Mouse (Mus musculus) cortical plate, adult 2 months (tissue): ENCODE results near the gene Kctd14. TPM values are rescaled to one million over a fixed set of nuclear protein-coding genes. Genes with fewer than 3 reads are reported as not detected.

Experiments used
- H3K27ac ChIP-seq: fragments of 200-500 bp; 2 replicates; pipeline ENCODE4 v1.5.1; 2012; ENCODE audit warnings: low read length, control low read depth, inconsistent platforms; ENCODE audit not compliant: insufficient read depth
- H3K4me1 ChIP-seq: fragments of 200-500 bp; 2 replicates; pipeline ENCODE4 v1.6.1; 2011; ENCODE audit warnings: low read length; ENCODE audit not compliant: control insufficient read depth, insufficient read depth
- H3K4me3 ChIP-seq: fragments of 200-500 bp; 2 replicates; pipeline ENCODE4 v1.5.1; 2011; ENCODE audit warnings: mild to moderate bottlenecking, low read length, control low read depth; ENCODE audit not compliant: insufficient read depth
- CTCF ChIP-seq: fragments of 200-500 bp; IDR thresholded peaks from 2 replicates; pipeline ENCODE4 v1.5.1; 2011; ENCODE audit warnings: mild to moderate bottlenecking, control low read depth, low read length; ENCODE audit not compliant: insufficient read depth; ENCODE audit errors: extremely low read depth
- POLR2A ChIP-seq: fragments of 200-500 bp; IDR thresholded peaks from 2 replicates; pipeline ENCODE4 v1.6.1; 2011; ENCODE audit warnings: mild to moderate bottlenecking, low read length, control low read depth; ENCODE audit not compliant: insufficient read depth; ENCODE audit errors: extremely low read depth
- polyA plus RNA-seq: library from polyadenylated mRNA; depleted of rRNA; stranded (reverse); fragments of >200 nt; gene quantifications from 2 replicates; pipeline ENCODE4 v1.2.3, GENCODE M21; 2012

The Kctd14 gene
- polyA plus RNA-seq, 1 experiment: 4.0 TPM

GRCm38 (mm10) chr7:97434517-97434916, 16.6 kb upstream of the Kctd14 start:
- Histone ChIP-seq H3K27ac (no peak overlapping the region), H3K4me3 (no peak overlapping the region), H3K4me1 (no peaks in the 10 kb centered on the region)
- TF ChIP-seq POLR2A (no peak), CTCF (no peak)

DNA sequence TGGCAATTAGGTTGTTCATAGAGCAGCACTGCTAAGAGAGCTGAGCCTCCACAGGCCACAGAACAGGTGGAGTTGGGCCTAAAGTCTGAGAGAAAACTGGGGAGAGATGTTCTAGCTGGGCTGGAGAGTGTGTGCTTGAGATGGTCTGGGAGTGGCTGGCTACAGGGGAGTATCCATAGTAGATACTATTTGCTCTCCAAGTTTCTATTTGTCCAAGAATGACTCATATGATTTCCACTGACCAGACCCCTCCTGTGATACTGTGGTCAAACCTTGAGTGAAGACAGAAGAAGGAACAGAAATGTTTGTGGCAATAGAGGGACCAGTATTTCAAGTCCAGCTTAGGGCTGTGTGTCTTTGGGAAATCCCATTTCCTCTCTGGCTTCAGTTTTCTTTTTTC, 12.1 kb upstream of the Kctd14 start:
- Histone ChIP-seq H3K4me3 (no peak overlapping the region), H3K27ac (no peak overlapping the region), H3K4me1 (no peaks in the 10 kb centered on the region)
- no peak for TF ChIP-seq CTCF
- TF ChIP-seq POLR2A: no peak

- Histone ChIP-seq H3K27ac (peak overlapping the region; percentile 75), H3K4me1 (no peaks in the 10 kb centered on the region; the same call in 1 of the 2 replicates), H3K4me3 (no peak overlapping the region)
- TF ChIP-seq POLR2A (no peak), CTCF (no peak)
Observed at GRCm38 (mm10) chr7:97446171-97446925, 4.8 kb upstream of the Kctd14 start.

DNA sequence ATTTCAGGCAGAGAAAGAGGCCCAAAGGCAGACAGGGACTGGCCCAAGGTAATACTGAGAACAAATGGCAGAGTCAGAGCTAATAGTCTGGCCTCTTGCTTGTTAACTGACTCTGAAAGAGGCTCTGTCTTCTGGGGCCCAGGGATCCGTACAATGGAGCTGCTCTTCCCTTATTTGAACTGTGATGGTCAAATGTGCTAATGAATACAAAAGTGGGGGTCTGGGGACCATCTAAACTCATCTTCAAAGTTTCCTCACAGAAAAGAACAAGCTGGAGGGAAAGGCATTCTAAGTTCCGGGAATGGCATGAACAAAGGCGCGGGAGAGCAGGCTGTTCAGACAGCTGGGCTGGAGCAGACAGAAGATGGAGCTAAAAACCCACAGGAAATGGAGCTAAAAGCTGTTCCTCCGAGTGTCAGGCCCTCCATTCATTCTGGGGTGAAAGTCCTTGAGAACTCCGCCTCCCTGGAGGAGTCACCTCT, 4.0 kb upstream of the Kctd14 start:
- peak overlapping the region; percentile 75 for H3K27ac ChIP-seq
- no peak for TF ChIP-seq POLR2A
- peak; percentile 41 for TF ChIP-seq CTCF
- H3K4me1 ChIP-seq: no peaks in the 10 kb centered on the region; the same call in 1 of the 2 replicates
- no peak overlapping the region for H3K4me3 ChIP-seq

DNA sequence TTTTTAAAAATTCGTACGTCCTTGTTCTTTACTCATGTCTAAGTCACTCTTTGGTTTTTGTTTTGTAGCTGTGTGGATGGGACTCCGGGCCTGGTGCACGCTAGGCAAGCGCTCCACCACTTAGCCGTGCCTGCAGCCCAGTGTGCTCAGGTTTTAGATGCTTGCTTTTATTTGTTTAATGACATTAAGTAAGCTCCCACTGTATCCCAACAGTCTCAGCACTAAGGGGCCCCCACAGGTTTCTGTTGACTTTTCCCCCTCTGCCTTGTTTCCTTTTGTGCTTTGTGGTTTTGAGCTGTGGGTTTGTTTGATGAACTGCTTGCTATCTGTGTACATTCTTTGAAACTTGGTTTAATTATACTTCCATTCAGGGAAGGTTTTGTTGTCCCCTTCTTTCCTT, 1.1 kb downstream of the Kctd14 start:
- Histone ChIP-seq H3K27ac (no peak overlapping the region), H3K4me1 (no peaks in the 10 kb centered on the region), H3K4me3 (no peak overlapping the region)
- TF ChIP-seq CTCF (no peak), POLR2A (no peak)

DNA sequence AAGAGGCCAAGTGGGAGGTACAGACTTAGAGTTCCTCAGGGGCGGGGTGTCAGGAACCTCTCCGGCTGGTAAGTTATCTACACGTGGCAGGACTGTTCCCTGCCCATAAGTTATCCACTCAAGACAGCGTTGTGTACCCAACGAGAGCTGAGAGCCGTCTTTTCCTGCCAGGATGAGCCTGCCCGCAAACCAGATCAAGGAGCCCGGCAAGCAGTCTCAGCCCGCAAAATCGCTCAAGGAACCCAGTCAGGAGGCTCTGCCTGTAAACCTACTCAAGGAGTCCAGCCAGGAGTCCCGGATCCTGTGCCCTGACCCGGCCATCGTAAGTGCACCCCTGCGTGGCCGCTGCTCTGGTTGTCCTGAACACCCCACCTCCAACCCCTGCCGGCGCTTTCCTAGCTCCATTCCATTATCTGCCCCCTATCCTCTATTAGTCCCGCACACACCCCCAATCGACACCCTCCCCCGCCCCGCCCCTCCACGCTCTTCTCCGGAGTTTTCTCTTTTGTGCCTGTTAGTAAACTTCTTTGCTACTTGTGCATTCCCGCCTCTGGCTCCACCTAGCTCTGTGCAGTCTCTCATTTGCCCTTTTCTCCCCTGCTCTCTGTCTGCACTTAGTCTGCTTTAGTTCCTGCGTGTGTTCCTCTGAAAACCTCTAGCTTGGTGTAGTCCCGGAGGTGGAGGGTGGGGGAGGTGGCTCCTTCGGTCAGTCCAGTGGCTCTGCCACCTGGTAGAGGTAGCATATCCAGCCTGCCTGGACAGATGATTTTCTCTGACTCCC, 2.2 kb downstream of the Kctd14 start:
- Histone ChIP-seq H3K27ac (no peak overlapping the region), H3K4me3 (peak overlapping the region; percentile 31), H3K4me1 (no peaks in the 10 kb centered on the region)
- TF ChIP-seq POLR2A (no peak), CTCF (no peak)

DNA sequence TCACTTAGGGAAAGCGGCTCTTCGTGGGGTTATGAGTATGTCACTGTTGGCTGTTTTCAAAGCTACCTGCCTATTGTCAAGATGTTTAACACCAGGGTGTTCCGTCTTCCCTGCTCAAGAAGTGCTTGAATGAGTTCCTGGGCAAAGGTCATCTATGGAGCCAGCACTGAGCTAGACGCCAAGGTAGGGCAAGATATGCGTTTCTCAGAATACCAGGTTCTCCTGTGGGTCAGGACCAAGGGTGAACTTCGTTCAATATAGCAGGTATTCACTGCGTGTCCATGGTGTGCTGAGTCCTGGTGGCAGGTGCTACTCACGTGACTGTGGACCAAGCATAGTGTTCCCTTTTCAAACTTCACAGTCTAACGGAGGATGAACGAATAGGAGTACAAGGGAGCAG, 3.7 kb downstream of the Kctd14 start:
- no peak overlapping the region for H3K27ac ChIP-seq
- no peaks in the 10 kb centered on the region for H3K4me1 ChIP-seq
- TF ChIP-seq POLR2A (no peak), CTCF (no peak)
- H3K4me3 ChIP-seq: no peak overlapping the region

DNA sequence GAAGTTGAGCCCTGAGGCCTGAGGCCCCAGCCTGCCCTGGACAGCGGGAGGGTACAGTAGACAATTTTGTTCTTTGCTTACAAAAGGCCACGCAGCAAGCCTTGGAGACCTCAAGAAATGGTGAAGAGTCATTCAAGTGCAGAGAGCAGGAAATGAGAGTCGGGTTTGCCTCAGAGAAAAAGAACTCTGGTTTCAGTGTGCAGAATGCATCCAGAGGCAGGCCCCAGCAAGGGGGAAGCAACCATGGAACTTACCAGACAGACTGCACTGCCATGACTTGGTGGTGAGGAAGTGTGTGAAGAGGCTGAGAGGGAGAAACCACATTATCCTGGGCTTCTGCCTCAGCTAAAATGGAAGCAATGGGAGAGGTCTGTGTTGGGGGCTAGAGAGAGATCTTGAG, 4.5 kb downstream of the Kctd14 start:
- no peaks in the 10 kb centered on the region for H3K4me1 ChIP-seq
- H3K4me3 ChIP-seq: no peak overlapping the region
- H3K27ac ChIP-seq: no peak overlapping the region
- TF ChIP-seq CTCF: no peak
- TF ChIP-seq POLR2A: no peak

DNA sequence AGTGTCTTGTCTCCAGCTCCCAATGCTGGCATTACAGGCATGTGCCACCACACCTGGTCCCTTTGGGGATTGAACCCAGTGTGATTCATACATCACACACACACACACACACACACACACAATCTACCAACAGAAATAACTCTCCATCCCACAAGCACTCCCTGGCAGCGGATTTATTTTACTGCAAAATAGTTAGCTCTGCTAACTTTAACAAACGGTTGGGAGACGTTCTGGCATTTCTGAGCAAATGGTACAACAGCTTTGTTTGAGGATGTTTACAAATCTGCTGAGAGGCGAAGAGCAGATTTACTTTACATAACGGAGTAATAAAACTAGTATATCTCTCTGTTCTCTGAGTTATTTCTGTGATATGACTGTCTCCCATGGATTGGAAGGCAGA, 21.9 kb downstream of the Kctd14 start:
- no peak overlapping the region for H3K27ac ChIP-seq
- H3K4me3 ChIP-seq: no peak overlapping the region
- no peaks in the 10 kb centered on the region for H3K4me1 ChIP-seq
- TF ChIP-seq POLR2A (no peak), CTCF (no peak)
